Mouse (Mus musculus) NIH3T3 (cell line): Measurements from ENCODE around the gene Usb1.
"Not testable (repeated sequence)": the region's sequence is repeated elsewhere in the genome, so short reads cannot be mapped to it uniquely, and the experiment has no call there.

Experiments
- DNase-seq: peaks from one replicate; pipeline ENCODE4 v3.0.0-alpha.2; 2012; ENCODE audit warnings: low read depth

Usb1 gene

GRCm38 (mm10) chr8:95374429-95374828 is 42.3 kb downstream of the Usb1 start:
- no peak for DNase-seq

DNA sequence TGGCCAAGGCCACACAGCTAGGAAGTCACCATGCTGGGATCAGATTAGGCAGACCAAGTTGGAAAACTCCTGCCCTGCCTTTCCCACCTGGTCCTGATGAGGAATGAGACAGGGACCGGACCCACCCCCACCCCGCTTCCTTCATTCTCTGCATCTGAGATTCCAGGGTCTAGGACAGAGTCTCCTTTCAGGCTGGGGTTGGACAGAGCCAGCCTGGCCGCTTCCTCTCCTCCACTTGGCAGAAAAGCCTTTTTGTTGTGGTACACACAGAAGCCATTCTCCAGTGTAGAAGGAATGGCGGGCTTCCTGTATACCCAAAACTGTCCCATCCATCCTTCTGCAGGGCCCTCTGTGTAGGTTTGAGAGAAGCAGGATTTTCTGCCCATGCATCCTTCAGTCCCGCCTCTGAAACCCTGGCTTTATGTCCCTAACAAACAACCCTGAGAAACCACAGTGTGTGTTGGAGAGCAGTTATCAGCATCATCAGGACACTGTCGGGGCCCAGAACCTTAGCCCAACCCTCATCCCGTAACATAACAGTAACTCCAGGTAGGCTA is 43.4 kb downstream of the Usb1 start:
- no peak for DNase-seq

GRCm38 (mm10) chr8:95376309-95376999 is 44.4 kb downstream of the Usb1 start:
- DNase-seq = no peak

- no peak for DNase-seq
These were observed 45.0 kb downstream of the Usb1 start for GRCm38 (mm10) chr8:95377101-95377500.

DNA sequence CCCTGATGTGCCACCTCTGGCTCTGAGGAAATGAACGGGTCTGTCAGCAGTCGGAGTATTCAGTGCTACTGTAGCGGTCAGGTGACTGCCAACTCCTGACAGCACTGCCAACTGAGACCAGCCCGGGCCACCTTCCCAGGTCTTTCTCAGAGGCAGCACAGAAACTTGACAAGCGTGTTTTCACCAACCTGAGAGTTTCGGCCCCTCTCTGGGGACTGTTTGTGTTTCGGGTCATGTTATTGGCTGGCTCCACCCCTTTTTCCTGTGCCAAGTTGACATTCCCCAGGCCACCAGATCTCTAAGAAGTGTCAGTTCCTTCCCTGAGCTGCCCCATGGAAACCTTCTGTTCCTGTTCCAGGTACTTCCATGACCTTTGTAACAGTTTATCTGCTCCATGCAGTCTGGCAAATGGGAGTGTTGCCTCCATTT is 45.8 kb downstream of the Usb1 start:
- no peak for DNase-seq

DNA sequence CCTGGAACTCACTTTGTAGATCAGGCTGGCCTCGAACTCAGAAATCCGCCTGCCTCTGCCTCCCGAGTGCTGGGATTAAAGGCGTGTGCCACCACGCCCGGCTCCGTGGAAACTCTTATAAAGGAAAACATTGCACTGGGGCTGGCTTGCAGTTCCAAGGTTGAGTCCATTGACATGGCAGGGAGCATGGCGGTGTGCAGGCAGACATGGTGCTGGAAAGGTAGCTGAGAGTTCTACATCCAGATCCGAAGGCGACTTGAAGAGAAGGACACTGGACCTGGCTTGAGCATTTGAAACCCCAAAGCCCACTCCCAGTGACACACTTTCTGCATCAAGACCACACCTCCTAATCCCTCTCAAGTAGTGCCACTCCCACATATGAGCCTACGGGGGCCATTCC is 46.8 kb downstream of the Usb1 start:
- not testable (repeated sequence) for DNase-seq

- no peak for DNase-seq
These were observed 48.9 kb downstream of the Usb1 start for GRCm38 (mm10) chr8:95380953-95381352.

GRCm38 (mm10) chr8:95381595-95381994 is 49.5 kb downstream of the Usb1 start:
- DNase-seq = no peak

DNA sequence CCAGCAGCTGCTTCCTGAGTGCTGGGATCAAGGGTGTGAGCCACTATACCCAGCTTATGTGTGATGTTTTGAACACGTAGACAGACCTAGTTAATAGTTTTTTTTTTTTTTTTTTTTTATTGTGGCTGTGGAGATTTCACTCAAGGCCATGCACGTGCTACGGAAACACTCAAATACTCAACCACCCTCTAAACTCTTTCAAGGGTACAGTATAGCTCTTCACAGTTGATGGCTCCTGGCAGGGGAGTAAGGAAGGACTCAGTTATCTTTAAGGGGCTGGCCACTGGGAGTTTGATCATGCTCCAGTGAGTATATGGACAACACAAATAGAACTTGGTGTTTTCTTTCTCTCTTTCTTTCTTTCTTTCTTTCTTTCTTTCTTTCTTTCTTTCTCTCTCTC is 52.4 kb downstream of the Usb1 start:
- DNase-seq = no peak

- peak; percentile 32 for DNase-seq
These were observed 54.0 kb downstream of the Usb1 start for GRCm38 (mm10) chr8:95386037-95386436.

GRCm38 (mm10) chr8:95387221-95387620 is 55.1 kb downstream of the Usb1 start:
- no peak for DNase-seq

- no peak for DNase-seq
These were observed 55.9 kb downstream of the Usb1 start for GRCm38 (mm10) chr8:95387936-95388335.

GRCm38 (mm10) chr8:95390312-95390711 is 58.2 kb downstream of the Usb1 start:
- no peak for DNase-seq

GRCm38 (mm10) chr8:95391101-95391500 is 59.0 kb downstream of the Usb1 start:
- no peak for DNase-seq

GRCm38 (mm10) chr8:95392604-95393003 is 60.5 kb downstream of the Usb1 start:
- DNase-seq = no peak

- DNase-seq = no peak
These were observed 63.3 kb downstream of the Usb1 start for GRCm38 (mm10) chr8:95395186-95395918.

DNA sequence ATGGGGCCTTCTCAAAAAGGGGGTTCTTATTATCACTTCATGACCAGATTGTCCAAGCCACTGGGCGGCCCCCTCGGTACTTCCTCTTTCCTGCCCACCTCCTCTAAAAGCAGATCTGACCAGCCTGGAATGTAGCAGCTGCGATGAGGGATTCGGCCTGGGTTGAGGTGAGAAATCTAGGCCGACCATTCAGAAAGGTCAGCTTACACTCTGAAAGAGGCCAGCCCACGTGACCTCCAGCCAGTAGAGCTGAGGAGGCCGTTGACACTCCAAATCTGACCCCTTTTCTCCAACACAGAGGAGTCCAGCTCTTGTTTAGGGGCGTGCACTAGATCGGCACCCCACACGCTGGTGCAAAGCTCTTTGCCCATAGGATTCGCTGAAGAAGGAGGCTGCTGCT is 64.7 kb downstream of the Usb1 start:
- no peak for DNase-seq
